Mouse (Mus musculus) heart, embryonic 10.5 days (tissue): ENCODE data around the gene Efcc1. TPM values are rescaled to one million over a fixed set of nuclear protein-coding genes. Genes with fewer than 3 reads are reported as not detected.

ENCODE experiments used
- DNase-seq: peaks from one replicate; pipeline ENCODE4 v3.0.0-alpha.2; 2017; ENCODE audit warnings: low spot score
- H3K27ac ChIP-seq: fragments of 300-500 bp; sonication (generic); 2 replicates; pipeline ENCODE4 v1.5.1; 2016; ENCODE audit warnings: mild to moderate bottlenecking
- H3K27me3 ChIP-seq: fragments of 300-500 bp; sonication (generic); 2 replicates; pipeline ENCODE4 v1.6.1; 2016; ENCODE audit warnings: mild to moderate bottlenecking; ENCODE audit not compliant: poor library complexity, insufficient read depth, severe bottlenecking
- H3K36me3 ChIP-seq: fragments of 300-500 bp; sonication (generic); 2 replicates; pipeline ENCODE4 v1.6.1; 2016; ENCODE audit warnings: mild to moderate bottlenecking, moderate library complexity
- H3K4me1 ChIP-seq: fragments of 300-500 bp; sonication (generic); 2 replicates; pipeline ENCODE4 v1.6.1; 2016; ENCODE audit warnings: mild to moderate bottlenecking
- H3K4me3 ChIP-seq: fragments of 300-500 bp; sonication (generic); 2 replicates; pipeline ENCODE4 v1.5.1; 2016; ENCODE audit warnings: mild to moderate bottlenecking, moderate library complexity
- H3K9me3 ChIP-seq: fragments of 300-500 bp; sonication (generic); 2 replicates; pipeline ENCODE4 v1.6.1; 2016; ENCODE audit warnings: mild to moderate bottlenecking, moderate library complexity
- WGBS: fragments of 180-500 bp; shearing (Covaris S2); methylation state at CpG from one replicate; pipeline ENCODE4 v1.1.7; 2016; 5-methylcytosine and 5-hydroxymethylcytosine counted together
- polyA plus RNA-seq: library from polyadenylated mRNA; unstranded; fragments of >200 nt; fragmentation: Nextera tagmentation; extraction: Ambion mirVana; gene quantifications from 2 replicates; pipeline ENCODE4 v1.2.1, GENCODE M21; 2016

The Efcc1 gene
- polyA plus RNA-seq, 1 experiment from 2014 or later = 0.21 TPM

DNA sequence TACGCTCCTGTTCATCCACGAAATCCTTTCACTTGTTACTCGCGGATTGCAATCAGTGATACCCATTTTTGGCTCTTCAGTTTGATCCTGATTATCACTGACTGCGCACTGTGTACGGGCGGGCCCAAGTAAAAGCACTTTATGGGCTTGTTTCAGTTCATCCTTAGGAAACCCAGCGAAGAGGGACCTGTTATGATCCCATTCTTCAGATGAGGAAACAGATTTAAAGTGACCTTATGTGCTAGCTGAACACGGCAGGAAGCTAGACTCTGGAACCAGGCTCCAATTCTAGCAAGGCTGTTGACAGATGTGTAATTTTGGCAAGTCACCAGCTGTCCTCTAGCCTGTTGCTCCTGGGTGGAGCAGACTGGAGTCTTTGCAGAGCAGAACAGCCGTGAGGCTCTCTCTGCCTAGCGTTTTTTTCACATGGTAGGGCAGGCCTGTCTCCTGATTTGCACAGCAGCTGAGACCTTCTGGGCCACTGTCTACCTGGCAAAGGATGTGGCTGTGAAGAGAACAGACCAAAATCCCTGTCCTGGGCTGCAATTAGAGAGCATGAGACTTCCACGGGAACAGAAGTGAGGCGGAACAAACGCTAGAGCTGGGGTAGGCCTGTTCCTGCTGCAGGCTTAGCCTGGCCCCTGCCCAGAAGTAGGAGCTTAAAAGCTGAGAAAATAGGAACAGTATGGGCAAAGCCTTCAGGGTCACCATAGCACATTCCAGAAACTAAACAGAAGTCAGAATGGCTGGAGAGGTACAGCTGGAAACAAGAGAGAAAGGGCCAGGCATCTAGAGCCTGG is 2.7 kb downstream of the Efcc1 start:
- Histone ChIP-seq H3K9me3 (no peaks in the 10 kb centered on the region), H3K27me3 (peaks cover 76% of the 10 kb centered on the region), H3K4me1 (peaks cover 50% of the 10 kb centered on the region), H3K4me3 (peak overlapping the region; percentile 74), H3K27ac (no peak overlapping the region), H3K36me3 (no peaks in the 10 kb centered on the region)
- DNase-seq = no peak
- 30% methylated on average over 14 of the region's 14 CpGs for WGBS

DNA sequence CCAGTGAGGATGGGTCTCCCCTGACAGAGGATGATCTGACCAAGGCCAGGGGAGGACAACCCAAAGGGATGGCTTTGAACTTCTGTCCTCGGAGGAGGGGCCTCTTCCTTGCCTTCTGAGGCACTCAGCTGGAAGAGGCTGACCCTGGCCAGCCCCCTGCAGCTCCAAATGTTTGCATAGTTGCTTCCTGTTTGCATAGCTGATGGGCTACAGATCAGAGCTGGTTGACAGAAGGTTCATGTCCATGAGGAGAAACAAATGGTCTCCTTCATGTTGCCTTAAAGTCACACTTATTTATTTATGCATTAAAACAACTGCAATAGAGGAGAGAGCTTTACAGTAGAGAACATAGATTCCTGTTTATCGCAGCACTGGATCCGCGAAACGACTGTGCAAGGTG is 3.5 kb downstream of the Efcc1 start:
- Histone ChIP-seq H3K4me3 (no peak overlapping the region), H3K9me3 (no peaks in the 10 kb centered on the region), H3K27me3 (peaks cover 70% of the 10 kb centered on the region), H3K36me3 (no peaks in the 10 kb centered on the region), H3K4me1 (peaks cover 57% of the 10 kb centered on the region), H3K27ac (no peak overlapping the region)
- no peak for DNase-seq
- WGBS = 62% methylated on average over 5 of the region's 5 CpGs

DNA sequence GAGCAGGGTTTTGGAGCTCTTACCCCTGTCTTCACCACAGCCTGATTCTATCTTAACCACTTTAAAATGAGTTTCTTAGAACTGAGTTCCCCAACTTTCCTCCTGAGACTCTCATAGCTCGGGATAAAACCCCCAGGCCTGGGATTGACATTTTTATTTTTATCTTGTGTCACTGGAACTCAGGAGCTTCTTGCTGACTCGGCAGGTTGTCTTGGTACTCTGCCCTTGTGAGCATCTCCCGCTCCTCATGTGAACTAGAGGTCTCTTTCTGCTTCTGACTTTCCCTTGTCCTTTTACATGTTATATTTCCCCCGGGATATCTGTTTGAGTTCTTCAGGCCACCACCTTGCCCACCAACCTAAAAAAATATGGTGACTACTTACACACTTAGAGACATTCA is 6.3 kb downstream of the Efcc1 start:
- Histone ChIP-seq H3K36me3 (no peaks in the 10 kb centered on the region), H3K27ac (no peak overlapping the region), H3K9me3 (no peaks in the 10 kb centered on the region), H3K4me3 (no peak overlapping the region), H3K27me3 (peaks cover 44% of the 10 kb centered on the region), H3K4me1 (peaks cover 53% of the 10 kb centered on the region)
- WGBS = 79% methylated on average over 4 of the region's 4 CpGs
- DNase-seq = no peak

DNA sequence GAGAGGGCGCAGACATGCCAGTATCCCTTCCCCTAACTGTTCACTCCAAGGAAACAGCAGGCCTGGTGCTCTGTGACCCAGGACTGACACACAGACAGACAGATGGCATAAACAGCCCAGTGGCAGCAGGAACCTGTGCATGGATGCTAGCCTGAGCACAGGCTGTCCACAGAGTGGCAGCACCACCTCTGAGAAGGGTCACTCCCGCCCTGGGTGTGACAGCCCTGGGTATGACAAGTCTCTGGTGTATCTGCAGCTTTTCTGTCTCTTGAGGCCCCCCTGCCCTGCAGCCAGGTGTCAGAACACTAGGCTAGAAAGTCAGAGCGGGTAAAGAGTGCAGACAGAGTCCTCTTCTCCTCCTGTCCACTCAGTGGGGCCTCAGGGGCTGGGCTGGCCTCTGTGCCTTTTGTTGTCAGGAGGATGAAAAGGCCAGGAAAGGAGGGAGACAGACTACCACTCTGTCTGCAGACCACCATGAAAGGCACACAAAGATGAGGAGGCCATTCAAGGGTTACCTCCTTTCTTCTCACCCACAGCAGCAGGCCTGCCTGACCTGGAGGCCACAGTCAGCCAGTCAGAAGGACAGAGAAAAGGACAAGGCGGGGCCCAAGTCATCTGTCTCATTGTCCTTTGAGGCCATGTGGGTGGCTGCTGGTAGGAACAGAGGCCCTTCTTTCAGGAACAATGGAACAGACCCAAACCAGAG is 7.4 kb downstream of the Efcc1 start:
- peak overlapping the region; percentile 65 for H3K27ac ChIP-seq
- H3K4me3 ChIP-seq = no peak overlapping the region
- H3K4me1 ChIP-seq = peaks cover 41% of the 10 kb centered on the region
- H3K9me3 ChIP-seq = no peaks in the 10 kb centered on the region
- WGBS = 61% methylated on average over 4 of the region's 4 CpGs
- no peaks in the 10 kb centered on the region for H3K36me3 ChIP-seq
- peaks cover 33% of the 10 kb centered on the region for H3K27me3 ChIP-seq
- no peak for DNase-seq

DNA sequence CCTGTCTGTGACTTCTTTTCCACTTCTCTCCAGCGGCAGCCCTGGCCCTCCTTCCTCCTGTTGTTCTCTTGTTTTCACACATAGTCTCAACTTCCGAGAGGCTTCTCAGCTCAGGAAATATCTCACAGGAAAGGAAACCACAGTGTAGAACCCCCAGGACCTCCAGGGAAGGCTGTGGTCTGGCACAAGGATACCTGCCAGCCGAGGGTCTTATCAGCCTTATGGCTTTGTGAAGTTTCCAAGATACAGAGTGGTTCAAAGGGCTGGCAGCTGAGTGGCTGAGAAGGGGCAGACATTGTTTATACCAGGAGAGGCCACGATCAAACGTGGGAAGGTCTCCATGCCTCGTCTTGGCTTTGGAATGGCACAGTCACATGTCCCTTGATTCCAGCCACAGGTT is 9.2 kb downstream of the Efcc1 start:
- Histone ChIP-seq H3K36me3 (no peaks in the 10 kb centered on the region), H3K4me1 (peaks cover 27% of the 10 kb centered on the region), H3K4me3 (no peak overlapping the region), H3K27me3 (peaks cover 14% of the 10 kb centered on the region; the same call in 1 of the 2 replicates), H3K9me3 (no peaks in the 10 kb centered on the region), H3K27ac (peak overlapping the region; percentile 75)
- DNase-seq = no peak
- 27% methylated on average over 6 of the region's 6 CpGs for WGBS

DNA sequence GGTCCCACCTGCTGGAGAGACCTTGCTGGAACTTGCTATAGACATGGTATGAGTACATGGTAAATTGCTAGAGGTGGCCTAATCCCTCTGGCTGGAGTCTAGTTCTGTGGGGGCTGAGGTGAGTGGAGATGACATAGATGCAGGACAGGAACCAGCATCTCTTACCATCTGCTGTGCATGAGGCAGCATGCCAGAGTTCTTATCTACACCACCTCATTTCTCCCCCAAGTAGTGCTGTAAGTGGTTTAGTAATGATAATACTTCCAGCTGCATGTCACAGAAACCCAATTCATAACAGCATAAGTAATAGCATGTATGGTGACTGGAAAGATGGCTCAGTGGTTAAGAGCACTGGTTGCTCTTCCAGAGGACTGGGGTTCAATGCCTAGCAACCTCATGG is 9.8 kb downstream of the Efcc1 start:
- H3K9me3 ChIP-seq = no peaks in the 10 kb centered on the region
- no peak for DNase-seq
- peaks cover 30% of the 10 kb centered on the region for H3K4me1 ChIP-seq
- H3K27me3 ChIP-seq = peaks cover 8% of the 10 kb centered on the region; the same call in 1 of the 2 replicates
- H3K27ac ChIP-seq = peak overlapping the region; percentile 75; the same call in 1 of the 2 replicates
- H3K4me3 ChIP-seq = no peak overlapping the region
- H3K36me3 ChIP-seq = no peaks in the 10 kb centered on the region

DNA sequence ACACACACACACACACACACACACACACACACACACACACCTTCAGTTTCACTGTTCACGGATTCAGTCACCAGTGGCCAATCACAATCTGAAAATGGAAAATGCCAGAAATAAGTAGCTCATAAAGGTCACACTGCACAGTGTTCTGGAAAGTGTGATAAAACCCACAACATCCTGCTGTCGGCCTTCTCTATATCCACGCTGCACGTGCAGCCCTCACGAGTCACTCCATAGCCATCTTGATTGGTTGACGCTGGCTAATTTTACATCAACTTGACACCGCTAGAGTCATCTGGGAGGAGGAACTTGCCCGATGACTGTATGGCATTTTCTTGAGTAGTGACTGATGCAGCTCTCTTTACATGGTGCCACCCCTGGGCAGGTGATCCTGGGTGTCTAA is 11.3 kb downstream of the Efcc1 start:
- Histone ChIP-seq H3K4me3 (no peak overlapping the region), H3K27me3 (peaks cover 3% of the 10 kb centered on the region; the same call in 1 of the 2 replicates), H3K9me3 (no peaks in the 10 kb centered on the region), H3K27ac (no peak overlapping the region), H3K36me3 (no peaks in the 10 kb centered on the region), H3K4me1 (peaks cover 34% of the 10 kb centered on the region)
- no peak for DNase-seq
- WGBS = 76% methylated on average over 8 of the region's 8 CpGs

DNA sequence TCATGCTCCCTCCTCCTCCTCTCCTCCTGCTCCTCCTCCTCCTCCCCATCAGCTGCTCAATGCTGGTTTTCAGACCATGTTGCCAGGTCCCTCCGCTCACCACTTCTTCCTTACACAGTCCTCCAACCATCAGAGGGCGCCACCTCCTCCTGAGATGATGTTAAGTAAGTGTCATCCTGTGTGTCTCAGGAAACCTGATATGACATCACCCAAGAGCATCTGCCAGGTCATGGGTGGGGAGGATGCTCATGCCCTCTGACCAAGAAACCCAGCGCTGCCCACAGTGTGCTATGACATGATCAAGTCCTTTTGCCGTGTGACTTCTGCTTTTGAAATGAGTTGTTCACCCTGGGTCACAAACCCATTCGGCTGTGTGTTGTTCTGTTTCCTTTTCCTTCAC is 12.1 kb downstream of the Efcc1 start:
- no peak overlapping the region for H3K27ac ChIP-seq
- H3K4me1 ChIP-seq = peaks cover 34% of the 10 kb centered on the region
- DNase-seq = no peak
- H3K4me3 ChIP-seq = no peak overlapping the region
- no peaks in the 10 kb centered on the region for H3K36me3 ChIP-seq
- H3K9me3 ChIP-seq = no peaks in the 10 kb centered on the region
- 82% methylated on average over 5 of the region's 5 CpGs for WGBS
- peaks cover 3% of the 10 kb centered on the region; the same call in 1 of the 2 replicates for H3K27me3 ChIP-seq

DNA sequence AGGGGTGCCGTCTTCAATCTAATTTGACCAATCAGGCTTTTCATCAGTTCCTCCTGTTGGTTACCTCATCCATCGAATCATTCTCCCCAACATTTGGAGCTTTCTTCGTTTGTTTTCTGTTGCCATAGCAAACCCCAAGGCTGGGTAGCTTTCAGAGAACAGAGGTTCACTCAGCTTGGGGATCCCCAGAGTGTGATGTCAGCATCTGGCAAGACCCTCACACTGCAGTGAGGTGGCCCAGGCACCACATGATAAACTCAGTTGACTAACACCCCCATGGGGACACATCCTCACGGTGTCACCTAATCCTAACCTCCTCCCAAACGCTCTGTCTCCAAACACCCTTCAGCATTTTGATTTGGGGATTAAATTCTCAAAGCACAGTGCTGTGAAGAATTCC is 12.6 kb downstream of the Efcc1 start:
- Histone ChIP-seq H3K4me3 (no peak overlapping the region), H3K36me3 (no peaks in the 10 kb centered on the region), H3K4me1 (peaks cover 30% of the 10 kb centered on the region), H3K27ac (no peak overlapping the region), H3K9me3 (no peaks in the 10 kb centered on the region), H3K27me3 (peaks cover 3% of the 10 kb centered on the region; the same call in 1 of the 2 replicates)
- 73% methylated on average over 5 of the region's 5 CpGs for WGBS
- no peak for DNase-seq

DNA sequence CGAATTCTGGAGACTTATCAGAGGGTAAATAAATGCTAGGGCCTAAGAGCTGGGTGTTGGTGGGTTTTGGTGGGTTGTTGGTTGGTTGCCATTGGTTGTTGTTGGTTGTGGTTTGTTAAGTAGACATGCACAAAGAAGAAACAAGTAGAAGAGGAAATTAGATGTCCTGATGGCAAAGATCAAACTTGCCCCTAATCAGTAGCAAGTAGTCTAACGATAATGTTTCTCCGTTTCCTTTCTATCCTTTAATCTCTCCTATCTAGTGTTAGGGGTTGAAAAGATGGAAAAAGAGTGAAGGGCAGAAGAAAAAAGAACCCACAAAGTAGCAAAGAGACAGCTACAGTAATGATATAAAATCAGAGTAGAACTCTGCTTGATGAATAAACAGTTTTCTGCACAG is 14.0 kb downstream of the Efcc1 start:
- peaks cover 22% of the 10 kb centered on the region for H3K4me1 ChIP-seq
- H3K9me3 ChIP-seq = no peaks in the 10 kb centered on the region
- no peaks in the 10 kb centered on the region for H3K27me3 ChIP-seq
- H3K36me3 ChIP-seq = no peaks in the 10 kb centered on the region
- 64% methylated on average over 3 of the region's 3 CpGs for WGBS
- H3K4me3 ChIP-seq = no peak overlapping the region
- no peak for DNase-seq
- H3K27ac ChIP-seq = no peak overlapping the region

DNA sequence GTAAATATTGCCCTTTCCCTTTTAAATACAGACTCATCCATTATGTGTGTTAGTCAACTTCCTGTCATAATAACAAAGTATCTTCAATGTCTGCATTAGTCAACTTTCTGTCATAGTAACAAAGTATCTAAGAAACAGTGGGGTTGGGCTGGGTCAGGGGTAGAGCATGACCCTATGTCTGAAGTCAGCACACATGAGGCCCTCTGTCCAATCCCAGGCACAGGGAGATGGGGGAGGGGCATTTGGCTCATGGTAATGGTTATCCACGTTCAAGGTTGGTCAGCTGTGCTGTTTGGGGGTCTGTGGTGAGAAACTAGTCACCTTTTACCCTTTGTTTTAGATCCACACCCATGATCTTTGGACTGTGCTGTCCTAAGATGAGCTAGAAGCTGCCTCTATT is 14.6 kb downstream of the Efcc1 start:
- Histone ChIP-seq H3K4me1 (peaks cover 16% of the 10 kb centered on the region), H3K36me3 (no peaks in the 10 kb centered on the region), H3K27ac (no peak overlapping the region), H3K9me3 (no peaks in the 10 kb centered on the region), H3K27me3 (0 out of 2 replicates have a peak, but pooled peaks cover 2% of the 10 kb centered on the region), H3K4me3 (no peak overlapping the region)
- 48% methylated on average over 1 of the region's 1 CpGs for WGBS
- DNase-seq = no peak

DNA sequence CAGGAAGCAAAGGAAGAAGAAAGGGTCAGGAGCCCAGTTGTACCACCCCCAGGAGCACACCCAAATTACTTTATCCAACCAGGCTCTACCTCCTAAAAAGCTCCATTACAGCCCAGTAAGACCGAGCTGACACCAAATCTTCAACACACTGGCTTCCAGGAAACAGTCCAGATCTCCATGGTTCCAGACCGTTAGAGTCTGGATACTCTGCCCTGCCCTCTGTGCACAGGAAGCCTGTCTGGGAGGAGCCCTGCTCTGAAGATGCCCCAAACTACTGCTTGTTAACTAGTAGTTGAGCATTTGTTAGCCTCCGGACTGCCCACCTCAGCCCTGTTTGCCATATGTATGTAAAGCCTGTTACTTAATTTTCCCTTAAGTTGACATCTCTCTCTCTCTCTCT is 15.4 kb downstream of the Efcc1 start:
- WGBS = 56% methylated on average over 3 of the region's 3 CpGs
- H3K27me3 ChIP-seq = 0 out of 2 replicates have a peak, but pooled peaks cover 5% of the 10 kb centered on the region
- H3K9me3 ChIP-seq = no peaks in the 10 kb centered on the region
- H3K36me3 ChIP-seq = no peaks in the 10 kb centered on the region
- no peak overlapping the region for H3K4me3 ChIP-seq
- peak overlapping the region; percentile 36; the same call in 1 of the 2 replicates for H3K27ac ChIP-seq
- no peak for DNase-seq
- peaks cover 14% of the 10 kb centered on the region for H3K4me1 ChIP-seq

DNA sequence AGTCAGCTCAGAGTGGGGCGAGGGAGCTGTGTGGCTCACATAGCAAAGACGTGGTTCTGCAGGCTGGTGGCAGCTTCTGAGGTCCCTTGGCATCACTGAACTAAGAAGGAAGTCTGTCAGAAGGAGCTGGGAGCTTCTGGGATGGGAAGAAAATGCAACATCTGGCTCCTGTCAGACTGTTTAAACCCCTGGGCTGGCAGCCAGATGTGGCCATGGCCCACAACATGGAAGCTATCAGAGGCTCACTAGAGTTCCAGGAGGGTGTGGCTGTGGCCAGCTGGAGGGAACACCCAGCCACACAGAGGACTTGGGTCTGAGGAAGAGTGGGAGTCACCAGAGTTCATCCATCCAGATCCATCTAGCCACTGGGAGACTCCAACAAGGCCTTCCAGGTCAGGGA is 16.2 kb downstream of the Efcc1 start:
- no peaks in the 10 kb centered on the region for H3K36me3 ChIP-seq
- WGBS = 78% methylated on average over 2 of the region's 2 CpGs
- H3K4me3 ChIP-seq = no peak overlapping the region
- H3K4me1 ChIP-seq = peaks cover 14% of the 10 kb centered on the region
- peaks cover 5% of the 10 kb centered on the region; the same call in 1 of the 2 replicates for H3K27me3 ChIP-seq
- no peak for DNase-seq
- H3K9me3 ChIP-seq = no peaks in the 10 kb centered on the region
- no peak overlapping the region for H3K27ac ChIP-seq
